Mouse (Mus musculus) heart, embryonic 15.5 days (tissue): Measurements from ENCODE around the gene Higd1b. TPM values are rescaled to one million over a fixed set of nuclear protein-coding genes. Genes with fewer than 3 reads are reported as not detected.
A peak's percentile ranks its signal among the peaks of the same experiment; 100 is the strongest.

Experiments used
- ATAC-seq: fragments of 200-750 bp; cut with Nextera tagmentation; replicated peaks from 2 replicates; pipeline ENCODE4 v1.8.0; 2017; ENCODE audit warnings: low read depth, moderate TSS enrichment; ENCODE audit not compliant: insufficient number of reproducible peaks, insufficient read depth, low FRiP score
- H3K27ac ChIP-seq: fragments of 300-500 bp; sonication (generic); 2 replicates; pipeline ENCODE4 v1.5.1; 2015; ENCODE audit warnings: mild to moderate bottlenecking, inconsistent platforms
- H3K27me3 ChIP-seq: fragments of 300-500 bp; sonication (generic); 2 replicates; pipeline ENCODE4 v1.6.1; 2015; ENCODE audit warnings: inconsistent platforms
- H3K36me3 ChIP-seq: fragments of 300-500 bp; sonication (generic); 2 replicates; pipeline ENCODE4 v1.6.1; 2015; ENCODE audit warnings: mild to moderate bottlenecking, inconsistent platforms
- H3K4me1 ChIP-seq: fragments of 300-500 bp; sonication (generic); replicated peaks from 2 replicates; pipeline ENCODE4 v1.6.1; 2015; ENCODE audit warnings: inconsistent platforms
- H3K4me2 ChIP-seq: fragments of 300-500 bp; sonication (generic); 2 replicates; pipeline ENCODE4 v1.6.1; 2015; ENCODE audit warnings: inconsistent platforms, mild to moderate bottlenecking, moderate library complexity
- H3K4me3 ChIP-seq: fragments of 300-500 bp; sonication (generic); 2 replicates; pipeline ENCODE4 v1.5.1; 2015; ENCODE audit warnings: mild to moderate bottlenecking, inconsistent platforms
- H3K9ac ChIP-seq: fragments of 300-500 bp; sonication (generic); 2 replicates; pipeline ENCODE4 v1.6.1; 2015; ENCODE audit warnings: mild to moderate bottlenecking, inconsistent platforms
- H3K9me3 ChIP-seq: fragments of 300-500 bp; sonication (generic); replicated peaks from 2 replicates; pipeline ENCODE4 v1.6.1; 2016; ENCODE audit warnings: inconsistent platforms
- WGBS: fragments of 180-500 bp; shearing (Covaris S2); methylation state at CpG from one replicate; pipeline ENCODE4 v1.1.7; 2015; ENCODE audit warnings: mixed read lengths; 5-methylcytosine and 5-hydroxymethylcytosine counted together
- polyA plus RNA-seq: library from polyadenylated mRNA; unstranded; fragments of >200 nt; fragmentation: Nextera tagmentation; extraction: Ambion mirVana; gene quantifications from 2 replicates; pipeline ENCODE4 v1.2.1, GENCODE M21; 2015

Gene Higd1b
- polyA plus RNA-seq, 1 experiment from 2014 or later = 4.3 TPM

- no peaks in the 10 kb centered on the region for H3K27me3 ChIP-seq
- H3K9ac ChIP-seq = no peak overlapping the region
- no peaks in the 10 kb centered on the region for H3K9me3 ChIP-seq
- H3K4me3 ChIP-seq = no peak overlapping the region
- peaks cover 95% of the 10 kb centered on the region for H3K36me3 ChIP-seq
- H3K4me1 ChIP-seq = no peaks in the 10 kb centered on the region
- ATAC-seq = no peak
- H3K27ac ChIP-seq = no peak overlapping the region
- H3K4me2 ChIP-seq = no peak overlapping the region
- WGBS = 79% methylated on average over 10 of the region's 10 CpGs
Measured at GRCm38 (mm10) chr11:102845926-102846325, 10.3 kb downstream of the Higd1b start.

GRCm38 (mm10) chr11:102851883-102852282 is 16.2 kb downstream of the Higd1b start:
- H3K27ac ChIP-seq = no peak overlapping the region
- peaks cover 79% of the 10 kb centered on the region for H3K36me3 ChIP-seq
- no peaks in the 10 kb centered on the region for H3K4me1 ChIP-seq
- no peak overlapping the region for H3K4me2 ChIP-seq
- ATAC-seq = 0 out of 2 replicates have a peak, but pooled peaks have one; percentile 22
- no peak overlapping the region for H3K4me3 ChIP-seq
- H3K27me3 ChIP-seq = no peaks in the 10 kb centered on the region
- H3K9me3 ChIP-seq = no peaks in the 10 kb centered on the region
- H3K9ac ChIP-seq = no peak overlapping the region
- WGBS = 62% methylated on average over 5 of the region's 5 CpGs

- Histone ChIP-seq H3K4me1 (no peaks in the 10 kb centered on the region), H3K36me3 (peaks cover 75% of the 10 kb centered on the region), H3K4me3 (no peak overlapping the region), H3K9me3 (no peaks in the 10 kb centered on the region), H3K4me2 (no peak overlapping the region), H3K27me3 (no peaks in the 10 kb centered on the region), H3K27ac (no peak overlapping the region), H3K9ac (no peak overlapping the region)
- no peak for ATAC-seq
Measured at GRCm38 (mm10) chr11:102853760-102854159, 18.1 kb downstream of the Higd1b start.

GRCm38 (mm10) chr11:102855941-102856340 is 20.3 kb downstream of the Higd1b start:
- H3K4me2 ChIP-seq = no peak overlapping the region
- no peaks in the 10 kb centered on the region for H3K4me1 ChIP-seq
- peaks cover 64% of the 10 kb centered on the region for H3K36me3 ChIP-seq
- H3K27ac ChIP-seq = no peak overlapping the region
- no peak for ATAC-seq
- no peak overlapping the region for H3K4me3 ChIP-seq
- WGBS = 81% methylated on average over 6 of the region's 6 CpGs
- no peaks in the 10 kb centered on the region for H3K9me3 ChIP-seq
- no peaks in the 10 kb centered on the region for H3K27me3 ChIP-seq
- H3K9ac ChIP-seq = no peak overlapping the region

- ATAC-seq = no peak
- Histone ChIP-seq H3K27me3 (no peaks in the 10 kb centered on the region), H3K9ac (no peak overlapping the region), H3K27ac (no peak overlapping the region), H3K4me2 (no peak overlapping the region), H3K4me1 (no peaks in the 10 kb centered on the region), H3K4me3 (no peak overlapping the region), H3K36me3 (peaks cover 68% of the 10 kb centered on the region), H3K9me3 (no peaks in the 10 kb centered on the region)
- 94% methylated on average over 11 of the region's 11 CpGs for WGBS
Measured at GRCm38 (mm10) chr11:102858951-102859350, 23.3 kb downstream of the Higd1b start.

GRCm38 (mm10) chr11:102859933-102860332 is 24.3 kb downstream of the Higd1b start:
- ATAC-seq = no peak
- Histone ChIP-seq H3K27ac (no peak overlapping the region), H3K9me3 (no peaks in the 10 kb centered on the region), H3K27me3 (no peaks in the 10 kb centered on the region), H3K9ac (no peak overlapping the region), H3K4me2 (no peak overlapping the region), H3K4me3 (no peak overlapping the region), H3K4me1 (no peaks in the 10 kb centered on the region), H3K36me3 (peaks cover 59% of the 10 kb centered on the region)
- WGBS = 92% methylated on average over 8 of the region's 8 CpGs

GRCm38 (mm10) chr11:102864272-102864671 is 28.6 kb downstream of the Higd1b start:
- WGBS = 32% methylated on average over 4 of the region's 4 CpGs
- no peak overlapping the region for H3K9ac ChIP-seq
- H3K4me2 ChIP-seq = no peak overlapping the region
- H3K36me3 ChIP-seq = peaks cover 67% of the 10 kb centered on the region
- H3K27ac ChIP-seq = no peak overlapping the region
- H3K27me3 ChIP-seq = no peaks in the 10 kb centered on the region
- H3K4me3 ChIP-seq = no peak overlapping the region
- H3K9me3 ChIP-seq = no peaks in the 10 kb centered on the region
- peaks cover 5% of the 10 kb centered on the region; the same call in 1 of the 2 replicates for H3K4me1 ChIP-seq
- ATAC-seq = no peak

- Histone ChIP-seq H3K27ac (no peak overlapping the region), H3K36me3 (peaks cover 46% of the 10 kb centered on the region), H3K27me3 (no peaks in the 10 kb centered on the region), H3K4me2 (no peak overlapping the region), H3K4me3 (no peak overlapping the region), H3K4me1 (peaks cover 8% of the 10 kb centered on the region), H3K9ac (no peak overlapping the region), H3K9me3 (no peaks in the 10 kb centered on the region)
- no peak for ATAC-seq
- WGBS = 81% methylated on average over 7 of the region's 7 CpGs
Measured at GRCm38 (mm10) chr11:102874801-102875334, 39.2 kb downstream of the Higd1b start.

- peaks cover 27% of the 10 kb centered on the region for H3K4me1 ChIP-seq
- H3K4me2 ChIP-seq = peak overlapping the region; percentile 77; the same call in 1 of the 2 replicates
- no peak overlapping the region for H3K27ac ChIP-seq
- ATAC-seq = no peak
- H3K9me3 ChIP-seq = no peaks in the 10 kb centered on the region
- H3K4me3 ChIP-seq = no peak overlapping the region; the same call in 1 of the 2 replicates
- WGBS = 83% methylated on average over 2 of the region's 2 CpGs
- no peak overlapping the region for H3K9ac ChIP-seq
- no peaks in the 10 kb centered on the region for H3K27me3 ChIP-seq
- H3K36me3 ChIP-seq = peaks cover 25% of the 10 kb centered on the region
Measured at GRCm38 (mm10) chr11:102879558-102879957, 43.9 kb downstream of the Higd1b start.

- Histone ChIP-seq H3K4me1 (peaks cover 38% of the 10 kb centered on the region), H3K9me3 (no peaks in the 10 kb centered on the region), H3K27ac (peak within 1 kb of the TSS; percentile 87), H3K4me2 (peak within 1 kb of the TSS; percentile 77), H3K4me3 (peak within 1 kb of the TSS; percentile 75), H3K27me3 (0 out of 2 replicates have a peak, but pooled peaks cover 4% of the 10 kb centered on the region), H3K9ac (peak within 1 kb of the TSS; percentile 75), H3K36me3 (peaks cover 14% of the 10 kb centered on the region)
- peak; percentile 85 for ATAC-seq
- WGBS = under 1% methylated on average over 62 of the region's 62 CpGs
Measured at GRCm38 (mm10) chr11:102880585-102881313, 45.1 kb downstream of the Higd1b start, which contains the start of the genes Eftud2 and Ccdc103. TSS of gene Eftud2 (minus strand) at chr11:102880985. TSS of gene Ccdc103 (plus strand) at chr11:102881204.

GRCm38 (mm10) chr11:102881314-102882198 is 45.9 kb downstream of the Higd1b start:
- 0 out of 2 replicates have a peak, but pooled peaks cover 9% of the 10 kb centered on the region for H3K27me3 ChIP-seq
- 9% methylated on average over 13 of the region's 13 CpGs for WGBS
- peaks cover 8% of the 10 kb centered on the region for H3K36me3 ChIP-seq
- H3K4me2 ChIP-seq = peak overlapping the region; percentile 77
- H3K4me3 ChIP-seq = peak overlapping the region; percentile 75
- peak overlapping the region; percentile 87; the same call in 1 of the 2 replicates for H3K27ac ChIP-seq
- ATAC-seq = no peak
- H3K9ac ChIP-seq = peak overlapping the region; percentile 75
- peaks cover 38% of the 10 kb centered on the region for H3K4me1 ChIP-seq
- H3K9me3 ChIP-seq = no peaks in the 10 kb centered on the region
